Mouse (Mus musculus): Measurements from ENCODE around the gene 4833427G06Rik. TPM values are rescaled to one million over a fixed set of nuclear protein-coding genes. Genes with fewer than 3 reads are reported as not detected.
A peak's percentile ranks its signal among the peaks of the same experiment; 100 is the strongest.

The 4833427G06Rik gene
- polyA plus RNA-seq, 1 experiment: not detected

GRCm38 (mm10) chr9:51102963-51103807, 1.3 kb upstream of the 4833427G06Rik start:
- no peaks in the 10 kb centered on the region for H3K36me3 ChIP-seq (ENCODE audit: control insufficient read depth, insufficient read depth, low read length)
- WGBS: 4% methylated on average over 44 of the region's 44 CpGs
- no peak overlapping the region for H3K27ac ChIP-seq (ENCODE audit: insufficient read depth, low read depth, low read length)
- no peaks in the 10 kb centered on the region for H3K27me3 ChIP-seq (replicated peaks; ENCODE audit: control insufficient read depth, insufficient read depth, low read length)
- no peaks in the 10 kb centered on the region for H3K4me1 ChIP-seq (ENCODE audit: control insufficient read depth, insufficient read depth, low read length)
- peak; percentile 49 for DNase-seq
- peak overlapping the region; percentile 12; the same call in 1 of the 2 replicates for H3K4me3 ChIP-seq (ENCODE audit: insufficient read depth, low read depth, low read length)
- TF ChIP-seq CTCF (conservative IDR thresholded peaks at IDR 0.05; ENCODE audit: insufficient read depth, insufficient read length, low read depth, low read length): no peak
- no peak for TF ChIP-seq POLR2A (IDR thresholded peaks at IDR 0.05; ENCODE audit: low read depth, low read length)

- Histone ChIP-seq H3K27me3 (replicated peaks; ENCODE audit: control insufficient read depth, insufficient read depth, low read length) (no peaks in the 10 kb centered on the region; the same call in 1 of the 2 replicates), H3K4me3 (ENCODE audit: insufficient read depth, low read depth, low read length) (no peak overlapping the region), H3K27ac (ENCODE audit: insufficient read depth, low read depth, low read length) (no peak overlapping the region), H3K4me1 (ENCODE audit: control insufficient read depth, insufficient read depth, low read length) (no peaks in the 10 kb centered on the region), H3K36me3 (ENCODE audit: control insufficient read depth, insufficient read depth, low read length) (no peaks in the 10 kb centered on the region)
- DNase-seq: no peak
- no peak for TF ChIP-seq POLR2A (IDR thresholded peaks at IDR 0.05; ENCODE audit: low read depth, low read length)
- TF ChIP-seq CTCF (conservative IDR thresholded peaks at IDR 0.05; ENCODE audit: insufficient read depth, insufficient read length, low read depth, low read length): no peak
- WGBS: 43% methylated on average over 2 of the region's 2 CpGs
Measured at GRCm38 (mm10) chr9:51096306-51096705, 5.6 kb downstream of the 4833427G06Rik start.

- H3K27me3 ChIP-seq (replicated peaks; ENCODE audit: control insufficient read depth, insufficient read depth, low read length): no peaks in the 10 kb centered on the region; the same call in 1 of the 2 replicates
- no peaks in the 10 kb centered on the region for H3K36me3 ChIP-seq (ENCODE audit: control insufficient read depth, insufficient read depth, low read length)
- no peak for DNase-seq
- H3K4me3 ChIP-seq (ENCODE audit: insufficient read depth, low read depth, low read length): no peak overlapping the region
- 84% methylated on average over 5 of the region's 5 CpGs for WGBS
- no peak for TF ChIP-seq CTCF (conservative IDR thresholded peaks at IDR 0.05; ENCODE audit: insufficient read depth, insufficient read length, low read depth, low read length)
- TF ChIP-seq POLR2A (IDR thresholded peaks at IDR 0.05; ENCODE audit: low read depth, low read length): no peak
- no peak overlapping the region for H3K27ac ChIP-seq (ENCODE audit: insufficient read depth, low read depth, low read length)
- H3K4me1 ChIP-seq (ENCODE audit: control insufficient read depth, insufficient read depth, low read length): no peaks in the 10 kb centered on the region
Measured at GRCm38 (mm10) chr9:51093697-51094096, 8.2 kb downstream of the 4833427G06Rik start.

GRCm38 (mm10) chr9:51081614-51082013, 20.3 kb downstream of the 4833427G06Rik start:
- Histone ChIP-seq H3K4me3 (ENCODE audit: insufficient read depth, low read depth, low read length) (no peak overlapping the region), H3K27ac (ENCODE audit: insufficient read depth, low read depth, low read length) (no peak overlapping the region), H3K4me1 (ENCODE audit: control insufficient read depth, insufficient read depth, low read length) (no peaks in the 10 kb centered on the region), H3K27me3 (replicated peaks; ENCODE audit: control insufficient read depth, insufficient read depth, low read length) (no peaks in the 10 kb centered on the region), H3K36me3 (ENCODE audit: control insufficient read depth, insufficient read depth, low read length) (no peaks in the 10 kb centered on the region)
- no peak for DNase-seq
- WGBS: 88% methylated on average over 5 of the region's 5 CpGs
- no peak for TF ChIP-seq POLR2A (IDR thresholded peaks at IDR 0.05; ENCODE audit: low read depth, low read length)
- TF ChIP-seq CTCF (conservative IDR thresholded peaks at IDR 0.05; ENCODE audit: insufficient read depth, insufficient read length, low read depth, low read length): no peak

- Histone ChIP-seq H3K4me3 (ENCODE audit: insufficient read depth, low read depth, low read length) (peak within 1 kb of the TSS; percentile 56), H3K27me3 (replicated peaks; ENCODE audit: control insufficient read depth, insufficient read depth, low read length) (no peaks in the 10 kb centered on the region), H3K27ac (ENCODE audit: insufficient read depth, low read depth, low read length) (peak within 1 kb of the TSS; percentile 13; the same call in 1 of the 2 replicates), H3K36me3 (ENCODE audit: control insufficient read depth, insufficient read depth, low read length) (no peaks in the 10 kb centered on the region), H3K4me1 (ENCODE audit: control insufficient read depth, insufficient read depth, low read length) (no peaks in the 10 kb centered on the region)
- TF ChIP-seq CTCF (conservative IDR thresholded peaks at IDR 0.05; ENCODE audit: insufficient read depth, insufficient read length, low read depth, low read length): no peak
- peak; percentile 52 for TF ChIP-seq POLR2A (IDR thresholded peaks at IDR 0.05; ENCODE audit: low read depth, low read length)
- WGBS: under 1% methylated on average over 14 of the region's 14 CpGs
- DNase-seq: peak; percentile 89
Measured at GRCm38 (mm10) chr9:51076979-51077315, 24.9 kb downstream of the 4833427G06Rik start, which contains the start of gene Layn. Layn (minus strand) TSS chr9:51077094.

- 1% methylated on average over 17 of the region's 17 CpGs for WGBS
- Histone ChIP-seq H3K27ac (ENCODE audit: insufficient read depth, low read depth, low read length) (peak overlapping the region; percentile 13; the same call in 1 of the 2 replicates), H3K4me3 (ENCODE audit: insufficient read depth, low read depth, low read length) (peak overlapping the region; percentile 56), H3K4me1 (ENCODE audit: control insufficient read depth, insufficient read depth, low read length) (no peaks in the 10 kb centered on the region), H3K36me3 (ENCODE audit: control insufficient read depth, insufficient read depth, low read length) (no peaks in the 10 kb centered on the region), H3K27me3 (replicated peaks; ENCODE audit: control insufficient read depth, insufficient read depth, low read length) (no peaks in the 10 kb centered on the region)
- peak; percentile 9 for DNase-seq
- no peak for TF ChIP-seq POLR2A (IDR thresholded peaks at IDR 0.05; ENCODE audit: low read depth, low read length)
- TF ChIP-seq CTCF (conservative IDR thresholded peaks at IDR 0.05; ENCODE audit: insufficient read depth, insufficient read length, low read depth, low read length): no peak
Measured at GRCm38 (mm10) chr9:51076300-51076978, 25.4 kb downstream of the 4833427G06Rik start.

- TF ChIP-seq CTCF (conservative IDR thresholded peaks at IDR 0.05; ENCODE audit: insufficient read depth, insufficient read length, low read depth, low read length) (no peak), POLR2A (IDR thresholded peaks at IDR 0.05; ENCODE audit: low read depth, low read length) (no peak)
- no peaks in the 10 kb centered on the region for H3K4me1 ChIP-seq (ENCODE audit: control insufficient read depth, insufficient read depth, low read length)
- no peaks in the 10 kb centered on the region for H3K36me3 ChIP-seq (ENCODE audit: control insufficient read depth, insufficient read depth, low read length)
- no peaks in the 10 kb centered on the region for H3K27me3 ChIP-seq (replicated peaks; ENCODE audit: control insufficient read depth, insufficient read depth, low read length)
- DNase-seq: peak; percentile 61
- WGBS: 43% methylated on average over 3 of the region's 3 CpGs
- H3K27ac ChIP-seq (ENCODE audit: insufficient read depth, low read depth, low read length): no peak overlapping the region
- H3K4me3 ChIP-seq (ENCODE audit: insufficient read depth, low read depth, low read length): peak overlapping the region; percentile 35
Measured at GRCm38 (mm10) chr9:51075780-51076179, 26.1 kb downstream of the 4833427G06Rik start.
